Mouse (Mus musculus): ENCODE data around the gene Sh3pxd2a.

Sh3pxd2a gene

GRCm38 (mm10) chr19:47305401-47305800 is 158.8 kb downstream of the Sh3pxd2a start:
- no peak for DNase-seq

- DNase-seq, result no peak
These were observed 159.9 kb downstream of the Sh3pxd2a start for GRCm38 (mm10) chr19:47304170-47304745.

GRCm38 (mm10) chr19:47303128-47303527 is 161.1 kb downstream of the Sh3pxd2a start:
- no peak for DNase-seq

- DNase-seq, result no peak
These were observed 161.9 kb downstream of the Sh3pxd2a start for GRCm38 (mm10) chr19:47302191-47302852.

GRCm38 (mm10) chr19:47301303-47302190 is 162.7 kb downstream of the Sh3pxd2a start:
- DNase-seq, result no peak

GRCm38 (mm10) chr19:47298100-47298499 is 166.1 kb downstream of the Sh3pxd2a start:
- no peak for DNase-seq

- DNase-seq, result no peak
These were observed 171.7 kb downstream of the Sh3pxd2a start for GRCm38 (mm10) chr19:47292451-47292951.

GRCm38 (mm10) chr19:47291307-47292080 is 172.7 kb downstream of the Sh3pxd2a start:
- DNase-seq, result no peak

- DNase-seq, result no peak
These were observed 177.2 kb downstream of the Sh3pxd2a start for GRCm38 (mm10) chr19:47286886-47287450.

- DNase-seq, result no peak
These were observed 178.6 kb downstream of the Sh3pxd2a start for GRCm38 (mm10) chr19:47285581-47285980.

GRCm38 (mm10) chr19:47282688-47283215 is 181.4 kb downstream of the Sh3pxd2a start:
- DNase-seq, result no peak

GRCm38 (mm10) chr19:47282050-47282454 is 182.1 kb downstream of the Sh3pxd2a start:
- no peak for DNase-seq

- no peak for DNase-seq
These were observed 183.3 kb downstream of the Sh3pxd2a start for GRCm38 (mm10) chr19:47280894-47281293.

- no peak for DNase-seq
These were observed 184.2 kb downstream of the Sh3pxd2a start for GRCm38 (mm10) chr19:47279788-47280532.

GRCm38 (mm10) chr19:47279372-47279771 is 184.8 kb downstream of the Sh3pxd2a start:
- no peak for DNase-seq

GRCm38 (mm10) chr19:47276730-47277129 is 187.5 kb downstream of the Sh3pxd2a start:
- no peak for DNase-seq

GRCm38 (mm10) chr19:47270520-47270919 is 193.7 kb downstream of the Sh3pxd2a start:
- DNase-seq, result no peak

GRCm38 (mm10) chr19:47269729-47270128 is 194.5 kb downstream of the Sh3pxd2a start:
- DNase-seq, result no peak

GRCm38 (mm10) chr19:47267066-47267465 is 197.1 kb downstream of the Sh3pxd2a start:
- DNase-seq, result no peak

- no peak for DNase-seq
These were observed 198.0 kb downstream of the Sh3pxd2a start for GRCm38 (mm10) chr19:47266070-47266801.
